Mouse (Mus musculus) left cerebral cortex, adult 11 months (tissue): ENCODE data around the gene Slco1c1.
"Not testable (repeated sequence)": the region's sequence is repeated elsewhere in the genome, so short reads cannot be mapped to it uniquely, and the experiment has no call there.

Experiments used
- DNase-seq: peaks from one replicate; pipeline ENCODE4 v3.0.0; 2022; ENCODE audit warnings: low spot score

Slco1c1 gene

DNA sequence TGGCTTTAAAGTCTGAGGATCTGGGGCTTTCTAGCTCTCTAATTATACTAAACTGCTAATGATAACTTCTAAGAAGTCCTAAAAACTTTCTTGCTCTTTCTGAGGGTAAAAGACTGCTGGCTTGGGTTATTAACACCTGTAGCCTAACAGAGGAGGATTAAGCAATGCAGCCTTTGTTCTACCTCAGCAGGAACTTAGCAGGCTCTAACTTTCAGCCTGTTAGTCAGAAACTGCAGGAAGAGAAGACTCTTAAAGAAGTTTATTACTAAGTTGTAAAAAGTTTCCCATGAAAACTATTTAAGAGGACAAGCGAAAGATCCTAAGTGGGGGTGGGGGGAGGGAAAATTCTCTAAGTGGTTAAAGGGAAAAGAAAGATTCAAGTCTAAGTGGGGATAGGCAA is 65.8 kb downstream of the Slco1c1 start:
- no peak for DNase-seq

GRCm38 (mm10) chr6:141590598-141591200 is 66.5 kb downstream of the Slco1c1 start:
- not testable (repeated sequence) for DNase-seq

GRCm38 (mm10) chr6:141596081-141596480 is 71.9 kb downstream of the Slco1c1 start:
- no peak for DNase-seq

- no peak for DNase-seq
Measured at GRCm38 (mm10) chr6:141597037-141597436, 72.9 kb downstream of the Slco1c1 start.

DNA sequence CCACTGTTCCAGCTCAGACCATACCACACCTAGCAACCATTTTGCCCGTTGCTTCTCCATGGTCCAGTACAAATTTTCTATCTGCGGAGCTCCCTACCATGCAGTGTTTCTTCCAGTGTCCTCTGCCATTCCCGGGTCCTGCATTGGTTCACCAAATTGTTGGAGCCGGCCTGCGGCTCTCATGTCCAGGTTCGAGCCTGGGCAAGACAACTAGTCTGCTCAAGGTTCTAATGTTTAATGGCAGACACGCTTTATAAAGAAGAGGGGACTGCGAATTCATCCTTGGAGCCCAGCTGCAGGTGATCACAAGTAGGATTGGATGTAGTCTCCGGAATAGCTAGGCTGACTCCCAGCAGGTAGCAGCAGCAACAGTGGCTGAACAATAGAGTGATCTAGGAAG is 76.8 kb downstream of the Slco1c1 start:
- DNase-seq, result no peak

DNA sequence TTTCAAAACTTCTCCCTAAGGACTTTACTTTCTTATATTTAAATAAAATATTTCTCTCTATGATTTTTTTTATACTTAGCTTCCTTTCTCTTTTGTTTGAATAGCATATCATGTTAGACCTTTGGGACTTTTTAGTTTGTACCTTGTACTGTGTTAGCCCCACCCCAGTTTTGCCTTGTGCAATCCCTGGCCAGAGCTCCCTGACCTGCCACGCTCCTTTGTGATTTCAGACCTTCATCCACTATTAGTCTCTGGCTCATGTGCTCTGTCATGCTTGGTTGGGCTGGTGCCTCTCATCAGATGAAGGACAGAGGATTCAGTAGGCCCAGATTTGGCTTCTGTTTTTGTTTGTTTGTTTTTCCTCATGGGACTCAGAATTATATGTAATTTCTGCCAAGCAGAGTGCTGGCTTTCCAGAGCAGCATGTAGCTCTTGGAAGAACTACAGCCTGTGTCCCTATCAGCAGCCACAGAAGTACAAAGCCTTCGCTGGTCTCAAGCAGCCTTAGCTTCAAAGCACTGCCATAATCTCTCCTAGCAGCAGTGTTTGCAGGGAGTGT is 86.6 kb downstream of the Slco1c1 start:
- DNase-seq, result no peak

DNA sequence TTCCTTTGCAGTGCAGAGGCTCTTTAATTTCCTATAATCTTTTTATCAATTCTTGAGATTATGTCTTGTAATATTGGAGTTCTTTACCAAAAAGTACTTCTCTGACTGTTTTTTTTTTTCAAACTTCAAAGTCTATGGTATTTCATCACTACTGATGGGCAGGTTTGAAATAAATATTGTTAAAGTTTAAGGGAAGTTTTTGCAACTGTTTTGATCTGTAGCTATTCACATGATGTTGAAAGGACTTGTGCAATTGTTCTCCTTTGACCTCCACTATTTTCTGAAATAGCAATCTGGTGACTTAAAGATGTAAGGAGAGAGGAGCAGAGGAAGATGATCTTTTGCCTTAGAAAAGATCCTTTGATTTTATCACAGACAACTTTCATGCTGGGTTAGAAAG is 89.8 kb downstream of the Slco1c1 start:
- DNase-seq, result no peak

DNA sequence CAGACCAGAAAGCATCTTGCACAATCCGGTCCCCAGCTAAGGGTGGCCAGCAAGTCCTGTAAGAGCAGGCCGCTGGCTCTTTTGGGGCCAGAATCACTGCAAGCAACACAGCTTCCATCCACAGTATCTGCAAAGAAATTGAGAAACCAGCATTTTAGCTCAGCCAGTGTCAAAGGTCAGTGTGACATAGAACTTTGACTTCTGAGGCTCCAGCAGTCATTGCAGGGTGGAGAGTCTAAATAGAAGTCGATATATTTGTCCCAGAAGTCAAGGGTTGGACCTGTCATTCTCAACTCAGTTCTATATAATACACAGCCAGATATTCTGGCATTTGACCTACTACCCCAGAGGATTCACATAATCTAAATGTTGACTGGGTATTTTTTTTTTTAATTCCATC is 91.2 kb downstream of the Slco1c1 start:
- DNase-seq, result no peak
